Mouse (Mus musculus) retina, adult 2 months (tissue): ENCODE data around the gene Il17re.
A peak's percentile ranks its signal among the peaks of the same experiment; 100 is the strongest.

Experiments
- DNase-seq: peaks from one replicate; pipeline ENCODE4 v3.0.0-alpha.2; 2012; ENCODE audit warnings: low read depth, low spot score

The Il17re gene

GRCm38 (mm10) chr6:113483729-113484128 is 25.4 kb downstream of the Il17re start:
- no peak for DNase-seq

GRCm38 (mm10) chr6:113487125-113487576 is 28.9 kb downstream of the Il17re start:
- DNase-seq: no peak

- DNase-seq: no peak
Measured at GRCm38 (mm10) chr6:113489410-113489809, 31.1 kb downstream of the Il17re start.

- no peak for DNase-seq
Measured at GRCm38 (mm10) chr6:113492101-113492864, 34.0 kb downstream of the Il17re start.

GRCm38 (mm10) chr6:113494258-113494788 is 36.0 kb downstream of the Il17re start:
- peak; percentile 49 for DNase-seq

GRCm38 (mm10) chr6:113495071-113495675 is 36.9 kb downstream of the Il17re start:
- no peak for DNase-seq

- no peak for DNase-seq
Measured at GRCm38 (mm10) chr6:113499346-113499745, 41.1 kb downstream of the Il17re start.

GRCm38 (mm10) chr6:113501388-113502084 is 43.3 kb downstream of the Il17re start, which contains the start of gene Prrt3:
Gene Prrt3 (minus strand): TSS chr6:113501931.
- DNase-seq: no peak

GRCm38 (mm10) chr6:113502801-113503200 is 44.5 kb downstream of the Il17re start:
- DNase-seq: no peak

GRCm38 (mm10) chr6:113505689-113506088 is 47.4 kb downstream of the Il17re start:
- DNase-seq: no peak

- DNase-seq: no peak
Measured at GRCm38 (mm10) chr6:113507130-113507529, 48.8 kb downstream of the Il17re start.

GRCm38 (mm10) chr6:113508272-113508946 is 50.1 kb downstream of the Il17re start:
- no peak for DNase-seq

GRCm38 (mm10) chr6:113508947-113509280 is 50.6 kb downstream of the Il17re start:
- DNase-seq: no peak

- DNase-seq: no peak
Measured at GRCm38 (mm10) chr6:113513944-113514343, 55.7 kb downstream of the Il17re start.

GRCm38 (mm10) chr6:113514600-113514999 is 56.3 kb downstream of the Il17re start:
- DNase-seq: no peak

GRCm38 (mm10) chr6:113517434-113518080 is 59.3 kb downstream of the Il17re start:
- DNase-seq: no peak
